Mouse (Mus musculus): ENCODE measurements around the gene Igf2r. TPM values are rescaled to one million over a fixed set of nuclear protein-coding genes. Genes with fewer than 3 reads are reported as not detected.

Gene Igf2r
- polyA plus RNA-seq, 1 experiment from 2014 or later: 43.1 TPM

DNA sequence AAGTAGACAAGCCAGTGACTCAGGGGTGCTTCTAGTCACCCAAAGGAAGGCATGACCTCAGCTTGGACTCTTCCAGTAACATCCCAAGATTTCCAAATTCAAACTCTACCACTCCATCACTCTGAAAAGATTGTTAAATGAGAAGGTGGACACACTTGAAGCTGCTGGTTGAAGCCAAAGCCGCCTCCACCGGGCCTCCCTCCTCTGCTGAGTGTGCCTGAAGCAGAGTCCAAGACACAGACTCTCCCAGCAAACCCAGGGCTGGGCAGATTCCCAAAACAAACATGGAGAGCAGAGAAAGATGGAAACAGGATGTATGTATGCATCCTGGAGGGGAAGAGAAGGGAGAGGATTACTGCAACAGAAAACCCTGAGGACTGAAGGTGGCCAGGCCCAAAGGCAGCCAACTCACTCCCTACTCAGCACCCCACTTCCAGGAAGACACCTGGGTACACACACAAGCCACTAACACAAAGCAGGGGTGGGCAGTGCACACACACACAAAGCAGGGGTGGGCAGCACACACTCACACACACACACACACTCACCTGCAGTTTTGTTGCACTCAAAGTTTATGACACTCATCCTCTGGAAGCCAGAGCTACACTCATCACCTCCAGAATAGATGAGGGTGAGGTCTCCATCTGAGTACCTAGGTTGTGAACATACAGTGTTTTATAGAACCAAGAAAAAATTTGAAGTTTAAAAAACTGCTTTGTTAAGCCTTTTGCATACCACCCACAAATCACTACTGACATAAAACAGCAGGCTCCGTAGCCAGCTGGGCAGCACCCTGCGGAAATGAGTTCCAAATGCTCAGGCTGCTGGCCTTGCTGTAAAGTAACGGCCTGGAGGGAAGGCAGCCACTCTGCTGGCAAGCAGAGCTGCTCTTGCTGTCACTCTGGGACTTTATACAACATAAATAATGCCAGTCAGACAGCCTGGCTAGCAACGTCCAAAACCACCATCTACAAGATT is 44.4 kb downstream of the Igf2r start:
- H3K27me3 ChIP-seq: no peaks in the 10 kb centered on the region
- peak; percentile 84 for ATAC-seq (ENCODE audit: insufficient number of reproducible peaks, insufficient read depth, low FRiP score, low TSS enrichment, low read depth)
- 25% methylated on average over 6 of the region's 6 CpGs for WGBS
- H3K9ac ChIP-seq (replicated peaks): no peak overlapping the region
- H3K36me3 ChIP-seq: peaks cover 60% of the 10 kb centered on the region
- H3K4me1 ChIP-seq (replicated peaks): peaks cover 67% of the 10 kb centered on the region
- peak overlapping the region; percentile 89 for H3K27ac ChIP-seq
- no peak overlapping the region for H3K4me3 ChIP-seq (replicated peaks)
- H3K4me2 ChIP-seq: peak overlapping the region; percentile 2; the same call in 1 of the 2 replicates
- H3K9me3 ChIP-seq: no peaks in the 10 kb centered on the region

GRCm38 (mm10) chr17:12723986-12724766 is 45.3 kb downstream of the Igf2r start:
- 78% methylated on average over 5 of the region's 5 CpGs for WGBS
- peak overlapping the region; percentile 2; the same call in 1 of the 2 replicates for H3K4me2 ChIP-seq
- H3K27ac ChIP-seq: peak overlapping the region; percentile 89
- no peaks in the 10 kb centered on the region for H3K9me3 ChIP-seq
- H3K4me3 ChIP-seq (replicated peaks): no peak overlapping the region
- no peaks in the 10 kb centered on the region for H3K27me3 ChIP-seq
- H3K36me3 ChIP-seq: peaks cover 60% of the 10 kb centered on the region
- no peak overlapping the region for H3K9ac ChIP-seq (replicated peaks)
- H3K4me1 ChIP-seq (replicated peaks): peaks cover 67% of the 10 kb centered on the region
- ATAC-seq (ENCODE audit: insufficient number of reproducible peaks, insufficient read depth, low FRiP score, low TSS enrichment, low read depth): no peak

DNA sequence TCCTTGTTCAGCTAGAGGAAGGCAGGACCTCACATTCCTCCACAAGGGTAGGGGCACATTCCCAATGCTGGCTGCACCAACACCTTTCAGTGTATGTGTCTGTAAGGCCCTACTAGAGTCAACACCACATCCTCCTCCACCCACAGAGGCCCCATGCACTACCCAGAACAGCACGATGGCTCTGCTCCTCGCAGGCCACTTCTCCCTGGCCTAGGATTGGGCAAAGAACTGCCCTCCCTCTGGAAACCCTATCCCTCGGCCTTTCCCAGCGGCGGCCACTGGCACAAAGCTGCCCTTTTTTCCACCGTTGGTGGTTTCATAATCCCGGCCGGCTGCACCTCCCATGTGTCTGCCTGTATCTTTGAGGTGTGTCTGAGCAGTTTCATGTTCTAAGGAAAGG is 46.8 kb downstream of the Igf2r start:
- WGBS: 21% methylated on average over 8 of the region's 8 CpGs
- Histone ChIP-seq H3K27me3 (no peaks in the 10 kb centered on the region), H3K4me1 (replicated peaks) (peaks cover 62% of the 10 kb centered on the region), H3K4me3 (replicated peaks) (no peak overlapping the region), H3K9ac (replicated peaks) (no peak overlapping the region), H3K36me3 (peaks cover 61% of the 10 kb centered on the region), H3K9me3 (no peaks in the 10 kb centered on the region), H3K4me2 (no peak overlapping the region), H3K27ac (peak overlapping the region; percentile 81)
- ATAC-seq (ENCODE audit: insufficient number of reproducible peaks, insufficient read depth, low FRiP score, low TSS enrichment, low read depth): peak; percentile 48; the same call in 1 of the 2 replicates

GRCm38 (mm10) chr17:12721118-12721886 is 48.2 kb downstream of the Igf2r start:
- H3K36me3 ChIP-seq: peaks cover 63% of the 10 kb centered on the region
- no peaks in the 10 kb centered on the region for H3K9me3 ChIP-seq
- H3K4me2 ChIP-seq: no peak overlapping the region
- no peak overlapping the region for H3K9ac ChIP-seq (replicated peaks)
- 82% methylated on average over 5 of the region's 5 CpGs for WGBS
- no peak for ATAC-seq (ENCODE audit: insufficient number of reproducible peaks, insufficient read depth, low FRiP score, low TSS enrichment, low read depth)
- no peak overlapping the region for H3K4me3 ChIP-seq (replicated peaks)
- H3K27me3 ChIP-seq: no peaks in the 10 kb centered on the region
- peaks cover 50% of the 10 kb centered on the region for H3K4me1 ChIP-seq (replicated peaks)
- no peak overlapping the region; the same call in 1 of the 2 replicates for H3K27ac ChIP-seq

- H3K4me2 ChIP-seq: no peak overlapping the region
- no peak for ATAC-seq (ENCODE audit: insufficient number of reproducible peaks, insufficient read depth, low FRiP score, low TSS enrichment, low read depth)
- H3K36me3 ChIP-seq: peaks cover 87% of the 10 kb centered on the region
- H3K9ac ChIP-seq (replicated peaks): no peak overlapping the region
- H3K27me3 ChIP-seq: no peaks in the 10 kb centered on the region
- no peaks in the 10 kb centered on the region for H3K9me3 ChIP-seq
- no peak overlapping the region for H3K4me3 ChIP-seq (replicated peaks)
- peaks cover 19% of the 10 kb centered on the region for H3K4me1 ChIP-seq (replicated peaks)
- no peak overlapping the region for H3K27ac ChIP-seq
- WGBS: 49% methylated on average over 7 of the region's 7 CpGs
These were observed 51.2 kb downstream of the Igf2r start for GRCm38 (mm10) chr17:12718251-12718650.

DNA sequence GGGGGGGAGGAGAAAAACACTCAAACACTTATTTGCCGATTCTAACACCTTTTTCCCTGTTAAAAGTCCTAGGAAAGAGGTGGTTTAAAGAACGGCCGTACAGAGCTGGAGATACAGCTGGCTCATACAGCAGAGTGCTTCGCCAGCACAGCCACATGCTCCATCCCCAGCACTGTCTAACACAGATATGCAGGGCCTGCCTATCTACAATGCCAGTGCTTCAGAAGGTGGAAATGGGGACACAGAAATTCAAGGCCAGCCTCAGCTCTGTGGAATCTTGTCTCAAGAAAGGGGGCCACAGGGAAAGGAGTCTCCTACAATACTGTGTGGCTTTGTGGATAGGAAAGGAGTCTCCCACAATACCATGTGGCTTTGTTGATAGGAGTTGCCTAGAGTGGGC is 52.0 kb downstream of the Igf2r start:
- H3K36me3 ChIP-seq: peaks cover 92% of the 10 kb centered on the region
- H3K4me2 ChIP-seq: no peak overlapping the region
- no peak overlapping the region for H3K4me3 ChIP-seq (replicated peaks)
- H3K27ac ChIP-seq: no peak overlapping the region
- peaks cover 11% of the 10 kb centered on the region for H3K4me1 ChIP-seq (replicated peaks)
- no peak overlapping the region for H3K9ac ChIP-seq (replicated peaks)
- no peak for ATAC-seq (ENCODE audit: insufficient number of reproducible peaks, insufficient read depth, low FRiP score, low TSS enrichment, low read depth)
- 76% methylated on average over 4 of the region's 4 CpGs for WGBS
- no peaks in the 10 kb centered on the region for H3K9me3 ChIP-seq
- H3K27me3 ChIP-seq: no peaks in the 10 kb centered on the region

DNA sequence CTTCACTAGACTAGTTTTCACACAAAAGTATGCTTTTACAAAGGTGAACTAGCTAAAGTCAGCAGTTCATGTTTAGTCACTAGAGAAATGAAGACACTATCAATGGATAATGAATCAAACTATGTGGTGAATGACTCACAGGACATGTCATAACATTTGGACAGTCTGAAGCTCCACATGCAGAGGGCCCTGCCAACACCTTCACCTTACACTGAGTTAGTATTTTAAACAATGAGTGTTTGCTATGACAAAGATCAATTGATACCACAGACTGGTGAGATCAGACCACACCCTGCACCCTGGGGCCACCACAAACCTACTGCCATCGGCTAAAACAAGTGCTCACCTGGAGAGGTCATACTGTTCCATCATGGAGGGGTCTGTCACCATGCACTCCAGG is 54.4 kb downstream of the Igf2r start:
- 84% methylated on average over 1 of the region's 1 CpGs for WGBS
- Histone ChIP-seq H3K27me3 (no peaks in the 10 kb centered on the region), H3K4me1 (replicated peaks) (peaks cover 11% of the 10 kb centered on the region; the same call in 1 of the 2 replicates), H3K4me2 (no peak overlapping the region), H3K4me3 (replicated peaks) (no peak overlapping the region), H3K9ac (replicated peaks) (no peak overlapping the region), H3K27ac (no peak overlapping the region), H3K36me3 (peaks cover 96% of the 10 kb centered on the region), H3K9me3 (no peaks in the 10 kb centered on the region)
- no peak for ATAC-seq (ENCODE audit: insufficient number of reproducible peaks, insufficient read depth, low FRiP score, low TSS enrichment, low read depth)

DNA sequence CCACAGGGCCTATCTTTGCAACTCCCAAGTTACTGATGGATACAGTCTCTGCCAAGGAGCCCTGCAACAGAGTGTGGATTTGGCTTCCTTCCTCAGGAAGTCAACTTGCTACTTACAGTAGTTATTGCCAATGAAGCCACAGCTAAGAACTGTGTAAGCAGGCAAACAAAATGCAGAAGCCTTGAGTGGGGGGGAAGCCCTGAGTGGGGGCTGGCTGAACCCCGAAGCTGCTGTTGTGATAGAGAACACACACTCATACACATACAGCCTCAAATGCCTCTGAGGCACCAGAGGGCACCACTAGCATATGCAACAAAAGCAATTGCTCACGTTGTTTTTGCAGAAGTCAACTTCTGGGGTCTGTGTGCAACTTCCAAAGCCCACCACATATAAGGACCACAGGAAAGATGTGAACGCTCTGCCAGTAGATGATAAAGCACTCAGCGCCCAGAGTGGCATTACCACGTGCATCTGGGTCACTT is 55.3 kb downstream of the Igf2r start:
- H3K36me3 ChIP-seq: peaks cover 93% of the 10 kb centered on the region
- WGBS: 84% methylated on average over 5 of the region's 5 CpGs

GRCm38 (mm10) chr17:12712993-12713392 is 56.5 kb downstream of the Igf2r start:
- peaks cover 94% of the 10 kb centered on the region for H3K36me3 ChIP-seq
- H3K4me3 ChIP-seq (replicated peaks): no peak overlapping the region
- WGBS: 77% methylated on average over 3 of the region's 3 CpGs
- no peak overlapping the region for H3K9ac ChIP-seq (replicated peaks)
- ATAC-seq (ENCODE audit: insufficient number of reproducible peaks, insufficient read depth, low FRiP score, low TSS enrichment, low read depth): no peak
- no peak overlapping the region for H3K4me2 ChIP-seq
- H3K4me1 ChIP-seq (replicated peaks): peaks cover 11% of the 10 kb centered on the region; the same call in 1 of the 2 replicates
- H3K9me3 ChIP-seq: no peaks in the 10 kb centered on the region
- no peak overlapping the region for H3K27ac ChIP-seq
- no peaks in the 10 kb centered on the region for H3K27me3 ChIP-seq

More for the DNA sequence above, 55.3 kb downstream of the Igf2r start:
- Histone ChIP-seq H3K9me3 (no peaks in the 10 kb centered on the region), H3K4me3 (replicated peaks) (no peak overlapping the region), H3K9ac (replicated peaks) (no peak overlapping the region), H3K27ac (no peak overlapping the region), H3K27me3 (no peaks in the 10 kb centered on the region), H3K4me2 (no peak overlapping the region), H3K4me1 (replicated peaks) (peaks cover 11% of the 10 kb centered on the region; the same call in 1 of the 2 replicates)
- no peak for ATAC-seq (ENCODE audit: insufficient number of reproducible peaks, insufficient read depth, low FRiP score, low TSS enrichment, low read depth)

GRCm38 (mm10) chr17:12712191-12712590 is 57.3 kb downstream of the Igf2r start:
- Histone ChIP-seq H3K9me3 (no peaks in the 10 kb centered on the region), H3K4me2 (no peak overlapping the region), H3K4me3 (replicated peaks) (no peak overlapping the region), H3K36me3 (peaks cover 96% of the 10 kb centered on the region), H3K9ac (replicated peaks) (no peak overlapping the region), H3K27me3 (no peaks in the 10 kb centered on the region), H3K27ac (0 out of 2 replicates have a peak overlapping the region, but pooled peaks have one; percentile 7), H3K4me1 (replicated peaks) (peaks cover 11% of the 10 kb centered on the region; the same call in 1 of the 2 replicates)
- ATAC-seq (ENCODE audit: insufficient number of reproducible peaks, insufficient read depth, low FRiP score, low TSS enrichment, low read depth): no peak
